Mouse (Mus musculus) E14TG2a.4 (cell line): ENCODE measurements at regions not wholly inside any gene's neighbourhood (a gene's known extent, or its start where the extent isn't known, plus 50 kb on each side); places are given as distances from the start of the nearest gene placed in this dataset.
"Not testable (repeated sequence)": the region's sequence is repeated elsewhere in the genome, so short reads cannot be mapped to it uniquely, and the experiment has no call there.

Source experiments
- H3K27me3 ChIP-seq: 2 replicates; pipeline ENCODE4 v1.6.1; 2014; ENCODE audit warnings: low read length, control low read depth; ENCODE audit not compliant: insufficient read depth
- H3K36me3 ChIP-seq: 2 replicates; pipeline ENCODE4 v1.6.1; 2014; ENCODE audit warnings: low read length, control low read depth; ENCODE audit not compliant: insufficient read depth
- H3K4me1 ChIP-seq: replicated peaks from 2 replicates; pipeline ENCODE4 v1.6.1; 2014; ENCODE audit warnings: low read depth, low read length, control low read depth
- H3K4me3 ChIP-seq: replicated peaks from 2 replicates; pipeline ENCODE4 v1.5.1; 2014; ENCODE audit warnings: mild to moderate bottlenecking, low read length
- H3K9me3 ChIP-seq: 2 replicates; pipeline ENCODE4 v1.6.1; 2014; ENCODE audit warnings: low read length, control low read depth
- CTCF ChIP-seq: conservative IDR thresholded peaks from 2 replicates; pipeline ENCODE4 v1.5.1; 2014; ENCODE audit warnings: low read length
- NANOG ChIP-seq: IDR thresholded peaks from 2 replicates; pipeline ENCODE4 v1.6.1; 2014; ENCODE audit warnings: borderline replicate concordance, low read length, mixed read lengths
- POU5F1 ChIP-seq: IDR thresholded peaks from 2 replicates; pipeline ENCODE4 v1.6.1; 2014; ENCODE audit warnings: low read length, borderline replicate concordance

DNA sequence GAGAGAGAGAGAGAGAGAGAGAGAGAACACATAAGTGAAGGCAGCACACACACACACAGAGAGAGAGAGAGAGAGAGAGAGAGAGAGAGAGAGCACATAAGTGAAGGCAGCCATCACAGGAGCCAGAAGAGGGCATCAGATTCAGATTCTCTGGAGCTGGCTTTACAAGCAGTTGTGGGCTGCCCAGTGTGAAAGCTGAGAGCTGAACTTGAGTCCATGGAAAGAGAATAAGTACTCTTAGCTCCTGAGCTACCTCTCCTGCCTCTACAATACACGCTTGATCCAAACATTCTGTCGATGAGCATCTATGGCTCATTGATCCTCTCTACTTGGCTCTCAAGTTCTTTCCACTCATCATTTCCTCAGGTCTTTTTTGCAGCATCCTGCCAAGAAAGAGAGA, 214.9 kb upstream of the Castor2 start:
- H3K36me3 ChIP-seq, result no peaks in the 10 kb centered on the region
- 0 out of 2 replicates have a peak, but pooled peaks cover 3% of the 10 kb centered on the region for H3K9me3 ChIP-seq
- TF ChIP-seq CTCF (no peak), NANOG (no peak), POU5F1 (no peak)

DNA sequence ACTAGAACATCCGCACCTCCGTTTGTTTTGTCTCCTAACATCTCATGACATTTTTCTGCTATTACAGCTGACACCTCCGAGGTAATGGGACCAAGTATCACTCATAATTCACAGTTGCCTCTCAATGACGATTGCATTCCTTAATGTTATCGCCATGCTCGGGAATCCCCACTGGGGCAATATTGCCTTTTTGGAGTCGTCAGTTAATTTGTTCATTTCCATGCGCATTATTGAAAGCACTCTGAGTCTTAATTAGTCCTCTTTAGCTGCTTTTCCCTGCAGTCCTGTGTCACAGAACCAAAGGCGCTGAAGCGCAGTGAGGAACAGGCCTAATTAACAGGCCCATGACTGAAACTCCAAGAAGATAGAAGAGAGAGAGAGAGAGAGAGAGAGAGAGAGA, 255.0 kb upstream of the Castor2 start:
- Histone ChIP-seq H3K9me3 (0 out of 2 replicates have a peak, but pooled peaks cover under 1% of the 10 kb centered on the region), H3K4me1 (no peaks in the 10 kb centered on the region), H3K4me3 (no peak overlapping the region), H3K36me3 (no peaks in the 10 kb centered on the region), H3K27me3 (0 out of 2 replicates have a peak, but pooled peaks cover 3% of the 10 kb centered on the region)
- TF ChIP-seq NANOG (no peak), POU5F1 (no peak), CTCF (no peak)

More for the DNA sequence above, 214.9 kb upstream of the Castor2 start:
- Histone ChIP-seq H3K4me3 (no peak overlapping the region), H3K4me1 (no peaks in the 10 kb centered on the region), H3K27me3 (no peaks in the 10 kb centered on the region)

DNA sequence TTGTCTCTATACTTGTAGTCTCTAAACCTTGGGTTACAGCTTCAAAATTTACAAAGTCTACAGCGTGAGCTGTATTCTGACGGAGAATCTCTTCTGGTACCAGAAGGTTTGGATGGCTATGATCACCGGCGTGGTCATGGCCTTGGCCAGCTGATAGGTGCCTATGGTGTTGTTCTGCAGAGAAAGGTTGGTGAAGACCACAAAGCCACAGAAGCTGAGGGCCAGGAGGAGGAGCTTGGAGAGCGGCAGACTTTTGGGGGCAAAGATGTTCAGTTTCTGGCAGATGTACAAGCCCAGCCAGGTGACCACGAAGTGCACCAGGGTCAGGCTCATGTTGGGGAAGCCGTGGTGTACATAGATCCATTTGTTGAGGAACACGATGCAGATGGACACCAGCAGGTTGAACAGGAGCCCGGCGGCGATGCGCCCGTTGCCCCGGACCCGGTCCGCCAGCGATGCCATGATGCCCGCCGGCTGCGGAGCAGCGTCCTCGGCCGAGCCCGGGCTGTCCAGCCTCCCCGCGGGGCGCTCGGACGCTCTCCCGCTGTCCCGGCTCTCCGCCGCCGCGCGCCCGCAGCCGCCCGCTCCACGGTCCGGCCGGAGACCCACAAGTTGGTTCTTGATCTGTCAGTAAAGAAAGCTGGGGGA, 257.3 kb upstream of the Castor2 start:
- peak overlapping the region; percentile 56; the same call in 1 of the 2 replicates for H3K4me3 ChIP-seq
- H3K36me3 ChIP-seq, result not testable (repeated sequence)

DNA sequence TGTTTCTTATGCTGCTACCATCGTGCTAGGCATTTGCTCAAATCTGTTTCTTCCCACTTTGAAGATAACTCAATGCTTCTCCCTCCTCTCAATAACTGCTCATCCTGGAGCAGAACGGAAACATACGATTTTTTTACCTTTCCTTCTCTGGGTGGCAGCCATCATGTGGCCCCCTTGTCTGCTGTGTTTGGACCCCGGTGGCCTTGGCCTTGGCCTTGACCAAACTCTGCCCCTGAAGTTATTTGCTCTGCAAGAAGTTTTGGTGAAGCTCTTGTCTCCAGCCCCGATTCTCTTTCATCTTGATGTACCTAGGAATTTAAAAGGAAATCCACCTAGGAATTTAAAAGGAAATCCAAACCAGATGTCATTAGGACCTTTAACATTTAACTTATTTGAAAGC, 261.2 kb upstream of the Castor2 start:
- Histone ChIP-seq H3K27me3 (0 out of 2 replicates have a peak, but pooled peaks cover 3% of the 10 kb centered on the region), H3K4me3 (no peak overlapping the region), H3K4me1 (peaks cover 11% of the 10 kb centered on the region), H3K9me3 (no peaks in the 10 kb centered on the region), H3K36me3 (no peaks in the 10 kb centered on the region)
- TF ChIP-seq POU5F1 (no peak), NANOG (no peak), CTCF (no peak)

More for the DNA sequence above, 257.3 kb upstream of the Castor2 start:
- not testable (repeated sequence) for H3K4me1 ChIP-seq, H3K9me3 ChIP-seq, H3K27me3 ChIP-seq

DNA sequence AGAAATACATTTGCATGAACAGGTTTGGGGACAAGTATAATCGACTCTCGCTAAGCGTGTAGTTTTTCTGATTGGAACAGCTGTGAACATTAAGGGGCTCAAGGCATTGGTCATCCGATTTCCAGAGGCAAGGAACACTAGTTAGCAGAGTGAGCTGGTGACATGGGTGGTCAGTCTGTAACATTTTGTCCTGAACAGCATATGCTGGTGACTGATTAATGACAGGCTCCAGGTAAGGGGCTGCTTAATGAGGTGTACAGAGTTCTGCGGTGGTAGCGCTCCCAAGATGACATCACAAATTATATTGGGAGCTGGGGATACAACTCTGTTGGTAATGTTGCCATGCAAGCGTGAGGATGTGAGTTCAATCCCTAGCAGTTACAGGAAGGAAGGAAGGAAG, 266.3 kb upstream of the Castor2 start:
- Histone ChIP-seq H3K4me1 (peaks cover 12% of the 10 kb centered on the region), H3K27me3 (no peaks in the 10 kb centered on the region), H3K36me3 (no peaks in the 10 kb centered on the region), H3K9me3 (no peaks in the 10 kb centered on the region), H3K4me3 (no peak overlapping the region)
- TF ChIP-seq POU5F1, result no peak
- no peak for TF ChIP-seq CTCF
- TF ChIP-seq NANOG, result no peak

DNA sequence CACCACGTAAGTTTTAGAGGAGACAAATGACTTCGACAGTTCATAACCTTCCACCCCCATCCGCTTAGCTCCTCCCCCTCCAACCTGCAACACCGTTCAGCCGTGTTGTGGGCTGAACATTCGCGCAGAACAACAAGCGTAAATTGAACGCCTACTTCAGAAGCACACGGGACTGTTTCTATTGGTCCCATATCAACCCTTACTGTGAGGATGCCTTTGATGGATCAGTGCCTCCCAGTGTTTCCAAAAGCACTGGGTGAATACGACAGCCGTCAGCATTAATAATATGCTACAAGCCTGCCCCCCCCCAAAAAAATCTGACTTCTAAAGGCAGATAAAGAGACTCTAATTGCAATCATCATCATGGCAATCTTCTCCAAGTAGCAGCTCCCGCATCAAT, 271.3 kb upstream of the Castor2 start:
- no peak for TF ChIP-seq POU5F1
- no peak for TF ChIP-seq CTCF
- TF ChIP-seq NANOG, result no peak
- H3K9me3 ChIP-seq, result no peaks in the 10 kb centered on the region
- no peaks in the 10 kb centered on the region for H3K27me3 ChIP-seq
- peaks cover 17% of the 10 kb centered on the region for H3K4me1 ChIP-seq
- no peak overlapping the region for H3K4me3 ChIP-seq
- H3K36me3 ChIP-seq, result no peaks in the 10 kb centered on the region

DNA sequence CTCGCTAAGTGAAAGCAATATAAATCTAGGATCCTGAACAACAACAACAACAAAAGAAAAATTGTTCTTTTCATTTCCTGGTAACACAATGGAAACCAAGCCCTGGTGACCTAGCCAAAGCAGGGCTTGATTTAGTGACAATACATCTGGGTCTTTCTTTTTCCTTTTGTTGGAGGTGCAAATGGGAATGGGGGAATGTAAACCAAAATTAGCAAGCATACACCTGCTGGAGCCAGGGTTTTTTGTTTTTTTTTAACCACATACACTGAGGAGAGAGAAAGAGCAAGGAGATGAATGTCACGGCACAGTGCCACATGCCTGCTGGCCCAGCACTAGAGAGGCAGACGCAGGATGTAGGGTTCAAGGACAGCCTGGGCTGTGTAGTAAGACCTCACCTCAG, 275.6 kb upstream of the Castor2 start:
- H3K27me3 ChIP-seq, result no peaks in the 10 kb centered on the region; the same call in 1 of the 2 replicates
- peaks cover 17% of the 10 kb centered on the region for H3K4me1 ChIP-seq
- no peaks in the 10 kb centered on the region for H3K36me3 ChIP-seq
- 0 out of 2 replicates have a peak, but pooled peaks cover 4% of the 10 kb centered on the region for H3K9me3 ChIP-seq
- TF ChIP-seq CTCF (no peak), POU5F1 (no peak), NANOG (no peak)
- H3K4me3 ChIP-seq, result no peak overlapping the region

DNA sequence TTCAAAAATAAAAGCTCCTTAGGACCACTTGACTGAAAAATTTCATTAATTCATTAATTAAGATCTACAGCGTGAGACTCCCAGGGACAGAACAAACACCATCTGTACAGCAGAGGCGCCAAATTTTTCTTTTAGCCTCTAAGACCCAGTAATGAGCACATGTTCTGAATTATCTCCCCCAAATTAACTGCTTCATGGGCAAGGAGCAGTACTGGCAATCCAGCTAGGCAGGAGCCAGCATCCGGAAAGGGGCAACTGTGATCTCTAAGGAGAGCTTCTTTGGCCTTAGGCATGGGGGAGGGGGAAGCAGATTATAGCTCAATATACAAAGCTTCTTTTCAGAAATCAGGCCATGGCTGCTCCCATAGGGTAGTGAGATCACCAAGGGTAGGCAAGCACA, 278.2 kb upstream of the Castor2 start:
- H3K4me1 ChIP-seq, result peaks cover 6% of the 10 kb centered on the region; the same call in 1 of the 2 replicates
- no peaks in the 10 kb centered on the region for H3K36me3 ChIP-seq

DNA sequence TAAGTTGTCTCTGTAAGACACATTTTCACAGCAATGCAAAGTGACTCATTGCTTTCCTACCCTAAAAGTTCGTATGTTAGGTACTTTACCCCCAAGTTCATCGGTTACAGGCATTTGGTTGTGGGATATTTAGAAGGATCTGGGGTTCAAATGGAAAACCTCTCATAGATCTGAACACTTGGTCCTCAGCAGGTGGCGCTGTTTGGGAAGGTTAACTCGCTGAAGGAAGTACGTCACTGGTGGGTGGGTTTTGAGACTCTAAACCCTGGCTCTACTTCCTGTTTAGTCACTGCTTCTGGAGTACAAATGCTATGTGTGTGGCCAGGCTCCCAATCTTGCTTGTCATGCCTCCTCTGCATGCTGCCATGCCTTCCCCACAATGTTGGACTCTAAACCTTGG, 284.0 kb upstream of the Castor2 start:
- H3K9me3 ChIP-seq, result peaks cover 9% of the 10 kb centered on the region
- H3K4me1 ChIP-seq, result peaks cover 6% of the 10 kb centered on the region; the same call in 1 of the 2 replicates
- no peak for TF ChIP-seq POU5F1
- TF ChIP-seq CTCF, result peak; percentile 26; the same call in 1 of the 2 replicates
- no peak overlapping the region for H3K4me3 ChIP-seq
- no peaks in the 10 kb centered on the region for H3K27me3 ChIP-seq
- H3K36me3 ChIP-seq, result no peaks in the 10 kb centered on the region

More for the DNA sequence above, 278.2 kb upstream of the Castor2 start:
- TF ChIP-seq CTCF (no peak), NANOG (no peak), POU5F1 (no peak)
- H3K27me3 ChIP-seq, result no peaks in the 10 kb centered on the region; the same call in 1 of the 2 replicates
- H3K4me3 ChIP-seq, result no peak overlapping the region
- 0 out of 2 replicates have a peak, but pooled peaks cover 4% of the 10 kb centered on the region for H3K9me3 ChIP-seq
